Comparison of ENCODE assay signal across 14 mouse cellular contexts in the genomic region with DNA sequence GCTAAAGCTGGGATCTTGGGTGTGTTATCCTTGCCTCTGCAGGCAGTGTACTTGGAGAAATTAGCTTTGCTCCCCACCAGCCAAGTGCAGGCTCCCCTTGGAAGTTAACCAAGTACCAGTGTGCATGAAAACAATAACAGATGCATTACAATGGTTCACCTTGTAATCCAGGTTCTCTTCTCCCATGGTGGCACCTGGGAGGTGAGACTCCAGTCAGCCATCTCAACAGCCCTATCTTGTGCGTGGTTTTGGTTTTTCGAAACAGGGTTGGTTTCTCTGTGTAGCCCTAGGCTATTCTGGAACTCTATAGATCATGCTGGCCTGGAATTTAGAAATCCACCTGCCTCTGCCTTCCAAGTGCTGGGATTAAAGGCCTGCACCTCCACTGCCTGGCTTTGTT. TPM values are rescaled to one million over a fixed set of nuclear protein-coding genes. Genes with fewer than 3 reads are reported as not detected.
DNase-seq lines count a peak whose midpoint lies in the region; ATAC-seq lines count a peak whose summit lies in the region.
"Had no signal": no experiment of that assay in that cellular context is flagged by ENCODE, and none has a peak within 500 bp of the region (broad histone marks: within the 10 kb centered on the region; RNA-seq: fewer than 3 reads in every experiment).

No protein-coding gene starts in this region.

- no peaks in the 10 kb centered on the region for H3K9me3 ChIP-seq in heart, embryonic 11.5 days (replicated peaks; ENCODE audit: control insufficient read depth, low read length)
- no peaks in the 10 kb centered on the region for H3K9me3 ChIP-seq in liver, embryonic 13.5 days (replicated peaks)
- no peaks in the 10 kb centered on the region for H3K9me3 ChIP-seq in midbrain, embryonic 10.5 days (replicated peaks)

- DNase-seq in heart, postnatal 36 days: no peak
- DNase-seq in 3T3-L1 (ENCODE audit: low read depth, low spot score): peak; percentile 44
- DNase-seq in ZHBTc4 (ENCODE audit: low read depth, low spot score): peak; percentile 83
- DNase-seq in liver, embryonic 13.5 days: no peak
- DNase-seq in Muller cell, postnatal 12 days (ENCODE audit: inconsistent ontology term): no peak
- DNase-seq in midbrain, embryonic 10.5 days (ENCODE audit: low spot score): no peak
- no peak for DNase-seq in adipocyte (ENCODE audit: low spot score)
- DNase-seq: adrenal gland, adult 8-10 months; cerebellum, postnatal 25 days; gastrocnemius, postnatal 10 days; kidney, adult 11 months; lung, postnatal 14 days had no signal

- H3K27ac ChIP-seq in heart, embryonic 11.5 days (ENCODE audit: low read depth, low read length): peak overlapping the region; percentile 23
- peak overlapping the region; percentile 88 for H3K27ac ChIP-seq in liver, embryonic 13.5 days
- no peak overlapping the region for H3K27ac ChIP-seq in midbrain, embryonic 10.5 days (replicated peaks)

- H3K4me2 ChIP-seq in heart, embryonic 11.5 days: peak overlapping the region; percentile 95
- H3K4me2 ChIP-seq in liver, embryonic 13.5 days: peak overlapping the region; percentile 49

- no peak for ATAC-seq in heart, embryonic 11.5 days (replicated peaks; ENCODE audit: insufficient number of reproducible peaks, low FRiP score, low TSS enrichment)
- ATAC-seq in liver, embryonic 13.5 days (ENCODE audit: low read depth): no peak

- WGBS in heart, embryonic 11.5 days (ENCODE audit: insufficient replicate concordance): 82% methylated on average over 2 of the region's 2 CpGs
- WGBS in liver, embryonic 13.5 days (ENCODE audit: insufficient replicate concordance): 69% methylated on average over 2 of the region's 2 CpGs
- WGBS in midbrain, embryonic 10.5 days: 98% methylated on average over 2 of the region's 2 CpGs

- no peaks in the 10 kb centered on the region for H3K27me3 ChIP-seq in heart, embryonic 11.5 days (ENCODE audit: control insufficient read depth, insufficient read depth, low read length)
- H3K27me3 ChIP-seq in liver, embryonic 13.5 days: no peaks in the 10 kb centered on the region
- no peaks in the 10 kb centered on the region for H3K27me3 ChIP-seq in midbrain, embryonic 10.5 days (ENCODE audit: low read depth, poor library complexity, severe bottlenecking)

- no peak overlapping the region; the same call in 1 of the 2 replicates for H3K9ac ChIP-seq in heart, embryonic 11.5 days (ENCODE audit: low read depth, low read length)
- H3K9ac ChIP-seq in liver, embryonic 13.5 days: peak overlapping the region; percentile 49; the same call in 1 of the 2 replicates

- peaks cover 22% of the 10 kb centered on the region; the same call in 1 of the 2 replicates for H3K36me3 ChIP-seq in heart, embryonic 11.5 days (ENCODE audit: control insufficient read depth, insufficient read depth, low read length)
- peaks cover 60% of the 10 kb centered on the region for H3K36me3 ChIP-seq in liver, embryonic 13.5 days
- peaks cover 76% of the 10 kb centered on the region for H3K36me3 ChIP-seq in midbrain, embryonic 10.5 days

- no peak overlapping the region for H3K4me3 ChIP-seq in heart, embryonic 11.5 days (ENCODE audit: low read depth, low read length)
- H3K4me3 ChIP-seq in liver, embryonic 13.5 days (replicated peaks): peak overlapping the region; percentile 10; the same call in 1 of the 2 replicates
- no peak overlapping the region for H3K4me3 ChIP-seq in midbrain, embryonic 10.5 days
- H3K4me3 ChIP-seq: left cerebral cortex, adult 2 months had no signal

- peaks cover 65% of the 10 kb centered on the region for H3K4me1 ChIP-seq in heart, embryonic 11.5 days (ENCODE audit: control insufficient read depth, insufficient read depth, low read length)
- H3K4me1 ChIP-seq in liver, embryonic 13.5 days (replicated peaks): peaks cover 83% of the 10 kb centered on the region
- peaks cover 53% of the 10 kb centered on the region for H3K4me1 ChIP-seq in midbrain, embryonic 10.5 days

- intact Hi-C loops in heart, postnatal 36 days (cut with DNase I): no loop called here

RNA-seq across cellular contexts. Expression of a gene that starts 4.9 kb away (rescaled TPM):
- 46.3 and 49.8 TPM in 2 replicates for polyA plus RNA-seq in heart, embryonic 11.5 days (2014; fragmentation: Nextera tagmentation; extraction: Ambion mirVana)
- 100 to 1,000 TPM; 151 to 156 TPM for total RNA-seq in heart, postnatal 36 days (2021)
- 31.8 and 33.3 TPM in 2 replicates for polyA plus RNA-seq in liver, embryonic 13.5 days (2015; fragmentation: Nextera tagmentation; extraction: Ambion mirVana)
- 41.9 and 47.6 TPM in 2 replicates for polyA plus RNA-seq in midbrain, embryonic 10.5 days (2016; fragmentation: Nextera tagmentation; extraction: Ambion mirVana)

RNA-seq across cellular contexts. Expression of a gene that starts 24.2 kb away (rescaled TPM):
- polyA plus RNA-seq in heart, embryonic 11.5 days (2014; fragmentation: Nextera tagmentation; extraction: Ambion mirVana): 3.5 and 5.1 TPM in 2 replicates
- 10 to 100 TPM; 62.2 to 67.6 TPM for total RNA-seq in heart, postnatal 36 days (2021)
- 0.37 and 0.83 TPM in 2 replicates for polyA plus RNA-seq in liver, embryonic 13.5 days (2015; fragmentation: Nextera tagmentation; extraction: Ambion mirVana)
- 0.78 and 1.4 TPM in 2 replicates for polyA plus RNA-seq in midbrain, embryonic 10.5 days (2016; fragmentation: Nextera tagmentation; extraction: Ambion mirVana)

RNA-seq across cellular contexts. Expression of a gene that starts 38.7 kb away (rescaled TPM):
- 52.7 and 55.4 TPM in 2 replicates for polyA plus RNA-seq in heart, embryonic 11.5 days (2014; fragmentation: Nextera tagmentation; extraction: Ambion mirVana)
- total RNA-seq in heart, postnatal 36 days (2021): 10 to 100 TPM; 73.0 to 75.0 TPM
- 33.4 and 36.8 TPM in 2 replicates for polyA plus RNA-seq in liver, embryonic 13.5 days (2015; fragmentation: Nextera tagmentation; extraction: Ambion mirVana)
- polyA plus RNA-seq in midbrain, embryonic 10.5 days (2016; fragmentation: Nextera tagmentation; extraction: Ambion mirVana): 90.1 and 101 TPM in 2 replicates

Comparison
In these comparisons a context has a peak if more than half of its experiments do, and no peak if none do; other contexts are left out.
1. DNase-seq: peak in 3T3-L1 (single experiment) and ZHBTc4 (single experiment); none in heart, postnatal 36 days (0 of 2), liver, embryonic 13.5 days (single experiment), Muller cell, postnatal 12 days (single experiment), midbrain, embryonic 10.5 days (single experiment) and adipocyte (single experiment).